Mouse (Mus musculus) lung, embryonic 15.5 days (tissue): Measurements from ENCODE around the gene Ndufb8. TPM values are rescaled to one million over a fixed set of nuclear protein-coding genes. Genes with fewer than 3 reads are reported as not detected.
A peak's percentile ranks its signal among the peaks of the same experiment; 100 is the strongest.

Experiments used
- ATAC-seq: fragments of 200-750 bp; cut with Nextera tagmentation; 2 replicates; pipeline ENCODE4 v1.8.0; 2017; ENCODE audit warnings: moderate number of reproducible peaks, borderline replicate concordance; ENCODE audit not compliant: low FRiP score, low TSS enrichment; ENCODE audit errors: extremely low read depth
- H3K27ac ChIP-seq: fragments of 300-500 bp; sonication (generic); 2 replicates; pipeline ENCODE4 v1.5.1; 2015; ENCODE audit warnings: moderate library complexity, mild to moderate bottlenecking, inconsistent platforms
- H3K27me3 ChIP-seq: fragments of 300-500 bp; sonication (generic); 2 replicates; pipeline ENCODE4 v1.6.1; 2015; ENCODE audit warnings: inconsistent platforms
- H3K36me3 ChIP-seq: fragments of 300-500 bp; sonication (generic); 2 replicates; pipeline ENCODE4 v1.6.1; 2015; ENCODE audit warnings: inconsistent platforms
- H3K4me1 ChIP-seq: fragments of 300-500 bp; sonication (generic); 2 replicates; pipeline ENCODE4 v1.6.1; 2015; ENCODE audit warnings: inconsistent platforms
- H3K4me2 ChIP-seq: fragments of 300-500 bp; sonication (generic); 2 replicates; pipeline ENCODE4 v1.6.1; 2015; ENCODE audit warnings: inconsistent platforms, mild to moderate bottlenecking, moderate library complexity
- H3K4me3 ChIP-seq: fragments of 300-500 bp; sonication (generic); 2 replicates; pipeline ENCODE4 v1.5.1; 2015; ENCODE audit warnings: mild to moderate bottlenecking, inconsistent platforms
- H3K9ac ChIP-seq: fragments of 300-500 bp; sonication (generic); 2 replicates; pipeline ENCODE4 v1.6.1; 2015; ENCODE audit warnings: inconsistent platforms
- H3K9me3 ChIP-seq: fragments of 300-500 bp; sonication (generic); 2 replicates; pipeline ENCODE4 v1.6.1; 2016; ENCODE audit warnings: inconsistent platforms
- WGBS: fragments of 180-500 bp; shearing (Covaris S2); methylation state at CpG from one replicate; pipeline ENCODE4 v1.1.7; 2015; 5-methylcytosine and 5-hydroxymethylcytosine counted together
- polyA plus RNA-seq: library from polyadenylated mRNA; unstranded; fragments of >200 nt; fragmentation: Nextera tagmentation; extraction: Ambion mirVana; gene quantifications from 2 replicates; pipeline ENCODE4 v1.2.1, GENCODE M21; 2015

Ndufb8 gene
- polyA plus RNA-seq, 1 experiment from 2014 or later, result 530 TPM

GRCm38 (mm10) chr19:44562652-44563206, 7.5 kb upstream of the Ndufb8 start, which contains the start of gene Hif1an:
Hif1an (plus strand) TSS chr19:44562850.
- H3K9ac ChIP-seq, result peak within 1 kb of the TSS; percentile 77
- no peaks in the 10 kb centered on the region for H3K9me3 ChIP-seq
- peak within 1 kb of the TSS; percentile 70 for H3K4me2 ChIP-seq
- peaks cover 20% of the 10 kb centered on the region for H3K4me1 ChIP-seq
- ATAC-seq, result peak; percentile 93
- H3K36me3 ChIP-seq, result peaks cover 28% of the 10 kb centered on the region
- H3K27ac ChIP-seq, result peak within 1 kb of the TSS; percentile 85
- H3K27me3 ChIP-seq, result peaks cover 4% of the 10 kb centered on the region
- WGBS, result under 1% methylated on average over 33 of the region's 33 CpGs
- H3K4me3 ChIP-seq, result peak within 1 kb of the TSS; percentile 92

GRCm38 (mm10) chr19:44554490-44554860, 765 bp downstream of the Ndufb8 start:
- H3K27ac ChIP-seq, result no peak overlapping the region
- ATAC-seq, result no peak
- WGBS, result 3% methylated on average over 8 of the region's 8 CpGs
- peaks cover 13% of the 10 kb centered on the region for H3K4me1 ChIP-seq
- peak overlapping the region; percentile 97 for H3K9ac ChIP-seq
- peak overlapping the region; percentile 85 for H3K4me2 ChIP-seq
- H3K4me3 ChIP-seq, result peak overlapping the region; percentile 95
- H3K27me3 ChIP-seq, result peaks cover 4% of the 10 kb centered on the region
- H3K36me3 ChIP-seq, result peaks cover 40% of the 10 kb centered on the region
- H3K9me3 ChIP-seq, result no peaks in the 10 kb centered on the region

- Histone ChIP-seq H3K27me3 (no peaks in the 10 kb centered on the region; the same call in 1 of the 2 replicates), H3K9ac (no peak overlapping the region), H3K4me2 (no peak overlapping the region), H3K27ac (no peak overlapping the region), H3K4me3 (no peak overlapping the region), H3K4me1 (peaks cover 13% of the 10 kb centered on the region), H3K36me3 (peaks cover 52% of the 10 kb centered on the region), H3K9me3 (no peaks in the 10 kb centered on the region)
- no peak for ATAC-seq
- WGBS, result 96% methylated on average over 4 of the region's 4 CpGs
Measured at GRCm38 (mm10) chr19:44553286-44553685, 2.0 kb downstream of the Ndufb8 start.

- Histone ChIP-seq H3K27ac (no peak within 1 kb of the TSS), H3K27me3 (no peaks in the 10 kb centered on the region; the same call in 1 of the 2 replicates), H3K4me2 (no peak within 1 kb of the TSS), H3K4me1 (peaks cover 13% of the 10 kb centered on the region), H3K9ac (no peak within 1 kb of the TSS), H3K9me3 (no peaks in the 10 kb centered on the region), H3K36me3 (peaks cover 57% of the 10 kb centered on the region), H3K4me3 (no peak within 1 kb of the TSS)
- WGBS, result 91% methylated on average over 4 of the region's 4 CpGs
- ATAC-seq, result no peak
Measured at GRCm38 (mm10) chr19:44552731-44553130, 2.5 kb downstream of the Ndufb8 start, which contains the start of gene Gm20538. Gm20538 (minus strand) TSS chr19:44552831.

- Histone ChIP-seq H3K4me1 (peaks cover 8% of the 10 kb centered on the region), H3K4me3 (peak within 1 kb of the TSS; percentile 54), H3K36me3 (peaks cover 28% of the 10 kb centered on the region), H3K9ac (peak within 1 kb of the TSS; percentile 50), H3K9me3 (no peaks in the 10 kb centered on the region), H3K27me3 (peaks cover 14% of the 10 kb centered on the region; the same call in 1 of the 2 replicates), H3K4me2 (peak within 1 kb of the TSS; percentile 93), H3K27ac (no peak within 1 kb of the TSS)
- ATAC-seq, result peak; percentile 55; the same call in 1 of the 2 replicates
- under 1% methylated on average over 45 of the region's 47 CpGs for WGBS
Measured at GRCm38 (mm10) chr19:44545321-44546041, 9.8 kb downstream of the Ndufb8 start, which contains the start of gene Sec31b. Sec31b (minus strand) TSS chr19:44545864.

- peaks cover 14% of the 10 kb centered on the region; the same call in 1 of the 2 replicates for H3K27me3 ChIP-seq
- H3K4me3 ChIP-seq, result peak overlapping the region; percentile 54; the same call in 1 of the 2 replicates
- peaks cover 21% of the 10 kb centered on the region for H3K36me3 ChIP-seq
- H3K9ac ChIP-seq, result no peak overlapping the region
- peaks cover 8% of the 10 kb centered on the region for H3K4me1 ChIP-seq
- H3K9me3 ChIP-seq, result no peaks in the 10 kb centered on the region
- H3K27ac ChIP-seq, result no peak overlapping the region
- 2% methylated on average over 13 of the region's 13 CpGs for WGBS
- no peak for ATAC-seq
- peak overlapping the region; percentile 93 for H3K4me2 ChIP-seq
Measured at GRCm38 (mm10) chr19:44544775-44545174, 10.5 kb downstream of the Ndufb8 start.

GRCm38 (mm10) chr19:44544372-44544771, 10.9 kb downstream of the Ndufb8 start:
- peaks cover 14% of the 10 kb centered on the region; the same call in 1 of the 2 replicates for H3K27me3 ChIP-seq
- no peak overlapping the region for H3K9ac ChIP-seq
- no peak overlapping the region for H3K27ac ChIP-seq
- peaks cover 17% of the 10 kb centered on the region for H3K36me3 ChIP-seq
- H3K4me3 ChIP-seq, result no peak overlapping the region
- peak overlapping the region; percentile 93; the same call in 1 of the 2 replicates for H3K4me2 ChIP-seq
- ATAC-seq, result no peak
- 61% methylated on average over 10 of the region's 10 CpGs for WGBS
- peaks cover 8% of the 10 kb centered on the region for H3K4me1 ChIP-seq
- H3K9me3 ChIP-seq, result no peaks in the 10 kb centered on the region

- Histone ChIP-seq H3K36me3 (0 out of 2 replicates have a peak, but pooled peaks cover 1% of the 10 kb centered on the region), H3K4me1 (peaks cover 8% of the 10 kb centered on the region), H3K9me3 (no peaks in the 10 kb centered on the region), H3K9ac (no peak overlapping the region), H3K27me3 (peaks cover 14% of the 10 kb centered on the region; the same call in 1 of the 2 replicates), H3K27ac (no peak overlapping the region), H3K4me2 (no peak overlapping the region), H3K4me3 (no peak overlapping the region)
- ATAC-seq, result no peak
- WGBS, result 81% methylated on average over 8 of the region's 8 CpGs
Measured at GRCm38 (mm10) chr19:44542694-44543178, 12.5 kb downstream of the Ndufb8 start.

GRCm38 (mm10) chr19:44537416-44537815, 17.8 kb downstream of the Ndufb8 start:
- Histone ChIP-seq H3K36me3 (no peaks in the 10 kb centered on the region), H3K27ac (no peak overlapping the region), H3K9me3 (no peaks in the 10 kb centered on the region), H3K4me3 (no peak overlapping the region), H3K9ac (no peak overlapping the region), H3K4me1 (no peaks in the 10 kb centered on the region), H3K4me2 (no peak overlapping the region), H3K27me3 (0 out of 2 replicates have a peak, but pooled peaks cover under 1% of the 10 kb centered on the region)
- ATAC-seq, result no peak
- WGBS, result 68% methylated on average over 8 of the region's 8 CpGs

- no peak overlapping the region for H3K27ac ChIP-seq
- H3K9me3 ChIP-seq, result no peaks in the 10 kb centered on the region
- H3K4me3 ChIP-seq, result no peak overlapping the region
- peaks cover 16% of the 10 kb centered on the region; the same call in 1 of the 2 replicates for H3K27me3 ChIP-seq
- 20% methylated on average over 3 of the region's 3 CpGs for WGBS
- H3K9ac ChIP-seq, result no peak overlapping the region
- no peaks in the 10 kb centered on the region for H3K36me3 ChIP-seq
- no peaks in the 10 kb centered on the region for H3K4me1 ChIP-seq
- no peak for ATAC-seq
- H3K4me2 ChIP-seq, result no peak overlapping the region
Measured at GRCm38 (mm10) chr19:44535376-44535775, 19.9 kb downstream of the Ndufb8 start.

- Histone ChIP-seq H3K4me1 (no peaks in the 10 kb centered on the region), H3K36me3 (no peaks in the 10 kb centered on the region), H3K27ac (no peak overlapping the region), H3K9ac (no peak overlapping the region), H3K4me2 (no peak overlapping the region), H3K9me3 (no peaks in the 10 kb centered on the region), H3K4me3 (no peak overlapping the region), H3K27me3 (peaks cover 16% of the 10 kb centered on the region; the same call in 1 of the 2 replicates)
- no peak for ATAC-seq
- WGBS, result 62% methylated on average over 6 of the region's 6 CpGs
Measured at GRCm38 (mm10) chr19:44530018-44530417, 25.2 kb downstream of the Ndufb8 start.
